Mouse (Mus musculus) kidney, adult 11 months (tissue): ENCODE results near the gene Tnfrsf18.

Experiments
- DNase-seq: peaks from one replicate; pipeline ENCODE4 v3.0.0; 2022

Gene Tnfrsf18

GRCm38 (mm10) chr4:156077499-156078301 is 51.7 kb downstream of the Tnfrsf18 start:
- peak; percentile 73 for DNase-seq
